Comparison of ENCODE assay signal across 11 mouse cellular contexts in genomic region chr7:38212651-38213062, GRCm38 (mm10). TPM values are rescaled to one million over a fixed set of nuclear protein-coding genes. Genes with fewer than 3 reads are reported as not detected.
DNase-seq lines count a peak whose midpoint lies in the region; ATAC-seq and TF ChIP-seq lines count a peak whose summit lies in the region.
"Had no signal": no experiment of that assay in that cellular context is flagged by ENCODE, and none has a peak within 500 bp of the region (broad histone marks: within the 10 kb centered on the region; RNA-seq: fewer than 3 reads in every experiment).

No protein-coding gene starts in this region.

- H3K4me3 ChIP-seq in heart, embryonic 11.5 days (ENCODE audit: low read depth, low read length): no peak overlapping the region
- no peak overlapping the region for H3K4me3 ChIP-seq in liver, adult 2 months (ENCODE audit: insufficient read depth, low read depth, low read length)
- H3K4me3 ChIP-seq: hindbrain, embryonic 13.5 days had no signal

- WGBS in heart, embryonic 11.5 days (ENCODE audit: insufficient replicate concordance): 21% methylated on average over 3 of the region's 3 CpGs
- 11% methylated on average over 3 of the region's 3 CpGs for WGBS in liver, adult 2 months

- DNase-seq in cerebellum, adult 11-12 months: peak; percentile 63
- no peak for DNase-seq in cerebellum, postnatal 4 days (ENCODE audit: low spot score in 2 of 2)
- no peak for DNase-seq in heart, postnatal 36 days
- DNase-seq in liver, adult 2 months (ENCODE audit: extremely low read depth, low read depth, low spot score): peak; percentile 78
- no peak for DNase-seq in liver
- peak; percentile 47 to 51 for DNase-seq in heart, postnatal 10 days
- no peak for DNase-seq in adrenal gland, postnatal 25 days
- DNase-seq: midbrain, embryonic 14.5 days had no signal

- H3K9ac ChIP-seq in heart, embryonic 11.5 days (ENCODE audit: low read depth, low read length): no peak overlapping the region
- H3K9ac ChIP-seq in liver, adult 2 months (ENCODE audit: low read depth, low read length): no peak overlapping the region
- H3K9ac ChIP-seq: hindbrain, embryonic 13.5 days had no signal

- ATAC-seq in heart, embryonic 11.5 days (replicated peaks; ENCODE audit: insufficient number of reproducible peaks, low FRiP score, low TSS enrichment): no peak
- ATAC-seq: forebrain, embryonic 14.5 days had no signal

- no peaks in the 10 kb centered on the region for H3K27me3 ChIP-seq in heart, embryonic 11.5 days (ENCODE audit: control insufficient read depth, insufficient read depth, low read length)
- H3K27me3 ChIP-seq in liver, adult 2 months (ENCODE audit: control insufficient read depth, insufficient read depth, low read length): no peaks in the 10 kb centered on the region
- H3K27me3 ChIP-seq: hindbrain, embryonic 13.5 days had no signal

- no peak for TF ChIP-seq POLR2A in liver, adult 2 months (IDR thresholded peaks at IDR 0.05; ENCODE audit: extremely low read depth, insufficient read depth, low read length)

- H3K4me1 ChIP-seq in heart, embryonic 11.5 days (ENCODE audit: control insufficient read depth, insufficient read depth, low read length): peaks cover 10% of the 10 kb centered on the region; the same call in 1 of the 2 replicates
- peaks cover 10% of the 10 kb centered on the region for H3K4me1 ChIP-seq in liver, adult 2 months (ENCODE audit: control insufficient read depth, insufficient read depth, low read length)

- intact Hi-C loops in heart, postnatal 36 days (cut with DNase I): no loop called here
- intact Hi-C loops in heart, postnatal 10 days (cut with DNase I): no loop called here

- no peaks in the 10 kb centered on the region for H3K9me3 ChIP-seq in heart, embryonic 11.5 days (replicated peaks; ENCODE audit: control insufficient read depth, low read length)
- H3K9me3 ChIP-seq: hindbrain, embryonic 13.5 days had no signal

- H3K27ac ChIP-seq in heart, embryonic 11.5 days (ENCODE audit: low read depth, low read length): 0 out of 2 replicates have a peak overlapping the region, but pooled peaks have one; percentile 42
- H3K27ac ChIP-seq in liver, adult 2 months (replicated peaks; ENCODE audit: insufficient read depth, low read depth, low read length): no peak overlapping the region
- H3K27ac ChIP-seq: hindbrain, embryonic 13.5 days had no signal

- H3K79me2 ChIP-seq in liver, adult 2 months (ENCODE audit: control insufficient read depth, insufficient read depth, low read length): no peaks in the 10 kb centered on the region

- no peak overlapping the region for H3K4me2 ChIP-seq in heart, embryonic 11.5 days
- H3K4me2 ChIP-seq: hindbrain, embryonic 13.5 days had no signal

- H3K36me3 ChIP-seq in heart, embryonic 11.5 days (ENCODE audit: control insufficient read depth, insufficient read depth, low read length): no peaks in the 10 kb centered on the region
- no peaks in the 10 kb centered on the region for H3K36me3 ChIP-seq in liver, adult 2 months (ENCODE audit: control insufficient read depth, insufficient read depth, low read length)
- H3K36me3 ChIP-seq: hindbrain, embryonic 13.5 days had no signal

- TF ChIP-seq CTCF in liver, adult 2 months (IDR thresholded peaks at IDR 0.05; ENCODE audit: low read depth, low read length): no peak

RNA-seq across cellular contexts. Expression of gene Plekhf1, which starts 15.2 kb away (rescaled TPM):
- 1.6 and 1.8 TPM in 2 replicates for polyA plus RNA-seq in heart, embryonic 11.5 days (2014; fragmentation: Nextera tagmentation; extraction: Ambion mirVana)
- total RNA-seq in heart, postnatal 36 days (2021): 1 to 10 TPM; 8.9 to 9.3 TPM
- total RNA-seq in liver, adult 2 months (2014; rRNA removed): 3.4 and 6.6 TPM in 2 replicates
- polyA plus RNA-seq in liver, adult 2 months (2012; rRNA removed): 2.5 and 3.2 TPM in 2 replicates
- total RNA-seq in heart, postnatal 10 days (2021): 10 to 100 TPM in 1 of 2 experiments, 1 to 10 TPM in 1; 9.7 to 11.0 TPM
- 1.9 and 2.2 TPM in 2 replicates for total RNA-seq in adrenal gland, postnatal 25 days (2021)

RNA-seq across cellular contexts. Expression of gene 1600014C10Rik, which starts 29.6 kb away (rescaled TPM):
- polyA plus RNA-seq in heart, embryonic 11.5 days (2014; fragmentation: Nextera tagmentation; extraction: Ambion mirVana): 13.2 and 13.9 TPM in 2 replicates
- 10 to 100 TPM; 29.2 to 34.7 TPM for total RNA-seq in heart, postnatal 36 days (2021)
- total RNA-seq in liver, adult 2 months (2014; rRNA removed): 135 and 146 TPM in 2 replicates
- polyA plus RNA-seq in liver, adult 2 months (2012; rRNA removed): 116 and 202 TPM in 2 replicates
- total RNA-seq in heart, postnatal 10 days (2021): 10 to 100 TPM; 21.5 to 25.1 TPM
- 31.1 and 39.9 TPM in 2 replicates for total RNA-seq in adrenal gland, postnatal 25 days (2021)

RNA-seq across cellular contexts. Expression of gene Pop4, which starts 58.6 kb away (rescaled TPM):
- polyA plus RNA-seq in heart, embryonic 11.5 days (2014; fragmentation: Nextera tagmentation; extraction: Ambion mirVana): 49.6 and 54.4 TPM in 2 replicates
- 10 to 100 TPM in 1 of 2 experiments, 1 to 10 TPM in 1; 8.5 to 11.1 TPM for total RNA-seq in heart, postnatal 36 days (2021)
- total RNA-seq in liver, adult 2 months (2014; rRNA removed): 10.7 and 12.8 TPM in 2 replicates
- 6.5 and 7.2 TPM in 2 replicates for polyA plus RNA-seq in liver, adult 2 months (2012; rRNA removed)
- total RNA-seq in heart, postnatal 10 days (2021): 10 to 100 TPM; 19.0 to 24.0 TPM
- total RNA-seq in adrenal gland, postnatal 25 days (2021): 45.8 and 60.1 TPM in 2 replicates

Comparison
In these comparisons a context has a peak if more than half of its experiments do, and no peak if none do; other contexts are left out.
1. DNase-seq: peak in cerebellum, adult 11-12 months (single experiment), liver, adult 2 months (single experiment) and heart, postnatal 10 days (2 of 2); none in cerebellum, postnatal 4 days (0 of 2), heart, postnatal 36 days (0 of 2), liver (single experiment) and adrenal gland, postnatal 25 days (single experiment).